Mouse (Mus musculus) MEL (cell line): ENCODE results near the gene Slc51a. TPM values are rescaled to one million over a fixed set of nuclear protein-coding genes. Genes with fewer than 3 reads are reported as not detected.

Source experiments
- DNase-seq: peaks from one replicate; pipeline ENCODE4 v3.0.0; 2011; ENCODE audit warnings: low read depth, low spot score
- H3K27ac ChIP-seq: 2 replicates; pipeline ENCODE4 v1.5.1; 2012; ENCODE audit warnings: low read depth, mild to moderate bottlenecking, control low read depth, low read length, moderate library complexity; ENCODE audit not compliant: control insufficient read depth
- H3K27me3 ChIP-seq, 2 experiments: fragments of 150-350 bp in 1 of 2; sonication (generic) in 1 of 2; 2 replicates each; pipeline ENCODE4 v1.6.1; 2012; ENCODE audit warnings: low read length in 2 of 2, mild to moderate bottlenecking in 2 of 2, improper control_type of control experiment in 1 of 2, moderate library complexity in 1 of 2; ENCODE audit not compliant: insufficient read depth in 2 of 2, control insufficient read depth in 1 of 2
- H3K36me3 ChIP-seq, 2 experiments: 2 replicates each; pipeline ENCODE4 v1.6.1; 2012 to 2014; ENCODE audit warnings: low read length in 2 of 2, improper control_type of control experiment in 1 of 2, inconsistent platforms in 1 of 2, mild to moderate bottlenecking in 1 of 2; ENCODE audit not compliant: insufficient read depth in 2 of 2, control insufficient read depth in 1 of 2
- H3K4me1 ChIP-seq, 2 experiments: fragments of 150-350 bp in 1 of 2; sonication (generic) in 1 of 2; 2 replicates each; pipeline ENCODE4 v1.6.1; 2012; ENCODE audit warnings: low read length in 2 of 2, improper control_type of control experiment in 1 of 2, mild to moderate bottlenecking in 1 of 2; ENCODE audit not compliant: insufficient read depth in 2 of 2, control insufficient read depth in 1 of 2
- H3K4me3 ChIP-seq, 2 experiments: fragments of 150-350 bp in 1 of 2; sonication (generic) in 1 of 2; 2 replicates each; pipeline ENCODE4 v1.5.1; 2012; ENCODE audit warnings: low read depth in 2 of 2, low read length in 2 of 2, mild to moderate bottlenecking in 2 of 2, moderate library complexity in 2 of 2, control low read depth in 1 of 2, improper control_type of control experiment in 1 of 2; ENCODE audit not compliant: control insufficient read depth in 1 of 2, insufficient read depth in 1 of 2
- H3K79me2 ChIP-seq: 2 replicates; pipeline ENCODE4 v1.6.1; 2012; ENCODE audit warnings: mild to moderate bottlenecking, low read length, moderate library complexity; ENCODE audit not compliant: control insufficient read depth, poor library complexity, insufficient read depth
- H3K9ac ChIP-seq: 2 replicates; pipeline ENCODE4 v1.6.1; 2012; ENCODE audit warnings: low read depth, mild to moderate bottlenecking, control low read depth, low read length, moderate library complexity; ENCODE audit not compliant: control insufficient read depth, poor library complexity, severe bottlenecking
- H3K9me3 ChIP-seq: fragments of 150-350 bp; sonication (generic); replicated peaks from 2 replicates; pipeline ENCODE4 v1.6.1; 2012; ENCODE audit warnings: mild to moderate bottlenecking, low read length, improper control_type of control experiment, moderate library complexity; ENCODE audit not compliant: insufficient read depth
- BHLHE40 ChIP-seq: IDR thresholded peaks from 2 replicates; pipeline ENCODE4 v1.6.1; 2012; ENCODE audit warnings: low read depth, mild to moderate bottlenecking, inconsistent platforms, low read length, improper control_type of control experiment, borderline replicate concordance
- CHD2 ChIP-seq: IDR thresholded peaks from 2 replicates; pipeline ENCODE4 v1.6.1; 2011; ENCODE audit warnings: low read length, improper control_type of control experiment
- CTCF ChIP-seq, 3 experiments: IDR thresholded peaks in 2 of 3; conservative IDR thresholded peaks in 1 of 3; 2 replicates each; pipeline ENCODE4 v1.5.1; 2011 to 2012; ENCODE audit warnings: low read length in 3 of 3, low read depth in 2 of 3, mild to moderate bottlenecking in 2 of 3, improper control_type of control experiment in 1 of 3, inconsistent platforms in 1 of 3, mixed read lengths in 1 of 3, moderate library complexity in 1 of 3; ENCODE audit not compliant: control insufficient read depth in 1 of 3, insufficient read depth in 1 of 3, poor library complexity in 1 of 3, severe bottlenecking in 1 of 3
- E2F4 ChIP-seq: IDR thresholded peaks from 2 replicates; pipeline ENCODE4 v1.6.1; 2011; ENCODE audit warnings: low read depth, low read length, improper control_type of control experiment, borderline replicate concordance
- EP300 ChIP-seq, 2 experiments: IDR thresholded peaks; 2 replicates each; pipeline ENCODE4 v1.6.1; 2011; ENCODE audit warnings: improper control_type of control experiment in 2 of 2, low read length in 2 of 2, low read depth in 1 of 2, mild to moderate bottlenecking in 1 of 2
- ETS1 ChIP-seq: IDR thresholded peaks from 2 replicates; pipeline ENCODE4 v1.6.1; 2012; ENCODE audit warnings: low read depth, mild to moderate bottlenecking, inconsistent platforms, low read length, improper control_type of control experiment, moderate library complexity
- GATA1 ChIP-seq: IDR thresholded peaks from 2 replicates; pipeline ENCODE4 v1.6.1; 2011; ENCODE audit warnings: low read depth, low read length, improper control_type of control experiment
- JUND ChIP-seq: IDR thresholded peaks from 2 replicates; pipeline ENCODE4 v1.6.1; 2011; ENCODE audit warnings: low read depth, mild to moderate bottlenecking, improper control_type of control experiment, low read length
- MAFK ChIP-seq: IDR thresholded peaks from 2 replicates; pipeline ENCODE4 v1.6.1; 2011; ENCODE audit warnings: low read depth, mild to moderate bottlenecking, low read length, improper control_type of control experiment, borderline replicate concordance
- MAZ ChIP-seq: IDR thresholded peaks from 2 replicates; pipeline ENCODE4 v1.6.1; 2012; ENCODE audit warnings: low read depth, mild to moderate bottlenecking, inconsistent platforms, low read length, improper control_type of control experiment
- MEF2A ChIP-seq: IDR thresholded peaks from 2 replicates; pipeline ENCODE4 v1.6.1; 2014; ENCODE audit warnings: low read depth, mild to moderate bottlenecking, inconsistent platforms, low read length, improper control_type of control experiment; ENCODE audit not compliant: poor library complexity, insufficient replicate concordance, severe bottlenecking; ENCODE audit errors: extremely low read depth
- MXI1 ChIP-seq: IDR thresholded peaks from 2 replicates; pipeline ENCODE4 v1.6.1; 2011; ENCODE audit warnings: mild to moderate bottlenecking, low read depth, low read length, improper control_type of control experiment
- MYC ChIP-seq: IDR thresholded peaks from 2 replicates; pipeline ENCODE4 v1.6.1; 2011; ENCODE audit warnings: low read depth, mild to moderate bottlenecking, low read length, improper control_type of control experiment, moderate library complexity
- NELFE ChIP-seq: IDR thresholded peaks from 2 replicates; pipeline ENCODE4 v1.6.1; 2011; ENCODE audit warnings: low read depth, low read length, improper control_type of control experiment
- POLR2A ChIP-seq, 2 experiments: IDR thresholded peaks; 2 replicates each; pipeline ENCODE4 v1.6.1; 2011 to 2012; ENCODE audit warnings: low read length in 2 of 2, mild to moderate bottlenecking in 2 of 2, control low read depth in 1 of 2, improper control_type of control experiment in 1 of 2, low read depth in 1 of 2, moderate library complexity in 1 of 2; ENCODE audit not compliant: control insufficient read depth in 1 of 2, insufficient read depth in 1 of 2, poor library complexity in 1 of 2
- POLR2AphosphoS5 ChIP-seq: IDR thresholded peaks from 2 replicates; pipeline ENCODE4 v1.6.1; 2012; ENCODE audit warnings: low read depth, borderline replicate concordance, mild to moderate bottlenecking, inconsistent platforms, low read length, moderate library complexity, mixed read lengths
- RAD21 ChIP-seq: IDR thresholded peaks from 2 replicates; pipeline ENCODE4 v1.6.1; 2011; ENCODE audit warnings: mild to moderate bottlenecking, low read depth, low read length, improper control_type of control experiment
- RCOR1 ChIP-seq: IDR thresholded peaks from 2 replicates; pipeline ENCODE4 v1.6.1; 2012; ENCODE audit warnings: low read depth, mild to moderate bottlenecking, inconsistent platforms, low read length, improper control_type of control experiment
- SIN3A ChIP-seq: IDR thresholded peaks from 2 replicates; pipeline ENCODE4 v1.6.1; 2012; ENCODE audit warnings: low read length, improper control_type of control experiment, inconsistent platforms
- TAL1 ChIP-seq: IDR thresholded peaks from 2 replicates; pipeline ENCODE4 v1.6.1; 2012; ENCODE audit warnings: mild to moderate bottlenecking, inconsistent platforms, low read length, moderate library complexity, mixed read lengths
- TBP ChIP-seq: IDR thresholded peaks from 2 replicates; pipeline ENCODE4 v1.8.0; 2011; ENCODE audit warnings: low read depth, low read length, improper control_type of control experiment
- TCF12 ChIP-seq: IDR thresholded peaks from 2 replicates; pipeline ENCODE4 v1.6.1; 2014; ENCODE audit warnings: low read depth, mild to moderate bottlenecking, inconsistent platforms, low read length, improper control_type of control experiment, moderate library complexity
- UBTF ChIP-seq: IDR thresholded peaks from 2 replicates; pipeline ENCODE4 v1.6.1; 2012; ENCODE audit warnings: low read depth, mild to moderate bottlenecking, inconsistent platforms, low read length, improper control_type of control experiment, moderate library complexity, borderline replicate concordance; ENCODE audit not compliant: insufficient read depth
- USF1 ChIP-seq: IDR thresholded peaks from 2 replicates; pipeline ENCODE4 v1.6.1; 2014; ENCODE audit warnings: low read depth, mild to moderate bottlenecking, inconsistent platforms, low read length, improper control_type of control experiment, moderate library complexity
- USF2 ChIP-seq, 2 experiments: IDR thresholded peaks; 2 replicates each; pipeline ENCODE4 v1.6.1; 2011 to 2012; ENCODE audit warnings: improper control_type of control experiment in 2 of 2, low read length in 2 of 2, borderline replicate concordance in 1 of 2, inconsistent platforms in 1 of 2, low read depth in 1 of 2, mild to moderate bottlenecking in 1 of 2; ENCODE audit not compliant: insufficient read depth in 1 of 2
- ZKSCAN1 ChIP-seq: IDR thresholded peaks from 2 replicates; pipeline ENCODE4 v1.6.1; 2012; ENCODE audit warnings: low read depth, mild to moderate bottlenecking, inconsistent platforms, low read length, improper control_type of control experiment, moderate library complexity
- ZMIZ1 ChIP-seq: IDR thresholded peaks from 2 replicates; pipeline ENCODE4 v1.6.1; 2012; ENCODE audit warnings: low read depth, mild to moderate bottlenecking, inconsistent platforms, low read length, improper control_type of control experiment, moderate library complexity
- ZNF384 ChIP-seq: IDR thresholded peaks from 2 replicates; pipeline ENCODE4 v1.6.1; 2012; ENCODE audit warnings: low read depth, mild to moderate bottlenecking, inconsistent platforms, low read length, improper control_type of control experiment
- polyA plus RNA-seq, 2 experiments: library from polyadenylated mRNA; stranded (reverse) in 1 of 2; unstranded in 1 of 2; fragments of >175 nt in 1 of 2; fragments of >200 nt in 1 of 2; gene quantifications; 2 replicates each; pipeline versions ENCODE4 v1.2.1 to v1.2.4; 2012; ENCODE audit warnings: low replicate concordance in 2 of 2, low read depth in 1 of 2; ENCODE audit not compliant: insufficient read length in 2 of 2, insufficient read depth in 1 of 2, missing spikeins in 1 of 2
- total RNA-seq: library from RNA; depleted of rRNA; stranded (reverse); fragments of 300-350 nt; gene quantifications from 2 replicates; pipeline ENCODE4 v1.2.3, GENCODE M21; 2012

Gene Slc51a
- total and polyA plus RNA-seq, 3 experiments, result 4.6 to 14.5 TPM; not detected in 1

DNA sequence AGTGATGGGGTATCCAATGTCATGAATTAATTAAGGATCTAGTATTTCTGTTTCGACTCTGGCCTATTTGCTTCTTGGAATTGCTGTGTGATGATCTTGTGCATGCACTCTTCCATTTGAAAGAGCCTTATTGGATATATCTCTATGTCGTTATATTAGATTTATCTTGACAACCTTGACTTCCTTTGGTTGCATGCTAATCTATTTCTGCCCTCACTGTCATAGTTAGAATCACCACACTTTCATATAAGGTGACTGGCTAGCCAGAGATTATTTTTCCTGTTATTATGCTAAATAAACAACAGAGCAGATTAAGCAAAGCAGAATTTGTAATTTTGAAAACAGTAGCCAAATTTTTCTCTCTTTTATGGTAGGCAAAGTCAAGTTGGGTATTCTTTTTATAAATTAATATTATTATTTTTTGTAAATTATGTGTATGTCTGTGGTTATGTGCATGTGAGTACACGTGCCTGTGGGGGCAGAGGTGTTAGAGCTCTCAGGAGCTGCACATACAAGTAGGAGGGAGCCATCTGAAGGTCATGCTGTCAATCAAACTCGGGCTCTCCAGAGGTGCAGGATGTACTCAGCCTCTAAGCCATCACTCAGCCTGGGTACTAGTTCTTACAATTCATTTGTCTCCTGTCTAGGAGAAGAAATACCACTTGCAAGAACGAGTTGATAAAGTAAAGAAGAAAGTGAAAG is 18.1 kb downstream of the Slc51a start:
- TF ChIP-seq ZNF384, result no peak
- TF ChIP-seq MAFK, result no peak
- no peak for TF ChIP-seq POLR2AphosphoS5
- TF ChIP-seq ZKSCAN1, result no peak
- no peak for TF ChIP-seq CTCF (IDR thresholded peaks at IDR 0.05 in 2 of 3, conservative IDR thresholded peaks at IDR 0.05 in 1 of 3; ENCODE audit: control insufficient read depth in 1 of 3, insufficient read depth in 1 of 3, low read depth in 2 of 3, low read length in 3 of 3, poor library complexity in 1 of 3, severe bottlenecking in 1 of 3)
- peak; percentile 19; the same call in 1 of the 2 replicates for TF ChIP-seq MEF2A
- TF ChIP-seq E2F4, result no peak
- peak; percentile 59 to 85; a peak in 3 of 4 replicates for TF ChIP-seq EP300 (IDR thresholded peaks at IDR 0.05; ENCODE audit: low read depth in 1 of 2, low read length in 2 of 2)
- TF ChIP-seq TCF12, result peak; percentile 76
- 0 out of 2 replicates have a peak, but pooled peaks have one; percentile 30 for TF ChIP-seq ETS1
- no peak for TF ChIP-seq RAD21
- TF ChIP-seq RCOR1, result peak; percentile 76
- no peak for TF ChIP-seq ZMIZ1
- TF ChIP-seq TAL1, result peak; percentile 13; the same call in 1 of the 2 replicates
- TF ChIP-seq BHLHE40, result no peak
- TF ChIP-seq USF2 (IDR thresholded peaks at IDR 0.05; ENCODE audit: borderline replicate concordance in 1 of 2, insufficient read depth in 1 of 2, low read depth in 1 of 2, low read length in 2 of 2), result no peak
- TF ChIP-seq POLR2A (IDR thresholded peaks at IDR 0.05; ENCODE audit: control insufficient read depth in 1 of 2, insufficient read depth in 1 of 2, low read depth in 1 of 2, low read length in 2 of 2, poor library complexity in 1 of 2), result no peak
- peak; percentile 37; the same call in 1 of the 2 replicates for TF ChIP-seq GATA1
- Histone ChIP-seq H3K36me3 (peaks cover 10 to 17% of the 10 kb centered on the region in 2 experiments), H3K9ac (no peak overlapping the region), H3K4me1 (peaks cover 9 to 13% of the 10 kb centered on the region in 2 experiments), H3K27ac (peak overlapping the region; percentile 41; the same call in 1 of the 2 replicates), H3K4me3 (no peak overlapping the region), H3K79me2 (no peaks in the 10 kb centered on the region), H3K27me3 (no peaks in the 10 kb centered on the region), H3K9me3 (no peaks in the 10 kb centered on the region)
- peak; percentile 37 for DNase-seq

DNA sequence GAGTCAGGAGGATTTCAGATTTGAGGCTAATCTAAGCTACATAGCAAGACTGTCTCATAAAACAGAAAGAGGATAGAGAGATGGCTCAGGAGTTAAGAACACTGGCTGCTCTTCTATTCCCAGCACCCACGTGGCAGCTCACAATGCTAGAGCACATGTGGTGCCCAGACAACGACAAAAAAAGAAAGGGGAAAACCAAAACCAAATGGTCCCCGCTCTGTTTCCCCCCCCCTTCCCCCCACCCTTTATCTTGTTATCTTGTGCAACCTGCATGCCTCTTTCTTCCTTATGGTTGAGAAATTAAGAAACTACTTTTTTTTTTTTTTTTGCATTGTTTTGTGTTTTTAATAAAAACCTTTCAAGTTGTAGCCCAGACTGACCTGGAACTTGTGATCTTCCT is 19.2 kb downstream of the Slc51a start:
- Histone ChIP-seq H3K27me3 (no peaks in the 10 kb centered on the region), H3K9me3 (no peaks in the 10 kb centered on the region), H3K36me3 (peaks cover 14 to 22% of the 10 kb centered on the region in 2 experiments), H3K9ac (no peak overlapping the region), H3K27ac (peak overlapping the region; percentile 45), H3K4me3 (no peak overlapping the region), H3K79me2 (no peaks in the 10 kb centered on the region), H3K4me1 (peaks cover 10 to 13% of the 10 kb centered on the region in 2 experiments)
- DNase-seq, result peak; percentile 78
- TF ChIP-seq TBP (no peak), MYC (peak; percentile 97), JUND (no peak), NELFE (no peak), ETS1 (peak; percentile 81), UBTF (no peak), MEF2A (no peak), TCF12 (peak; percentile 88), ZKSCAN1 (no peak), E2F4 (no peak), SIN3A (peak; percentile 88), TAL1 (no peak; the same call in 1 of the 2 replicates), MAZ (peak; percentile 66; the same call in 1 of the 2 replicates), EP300 (IDR thresholded peaks at IDR 0.05; ENCODE audit: low read depth in 1 of 2, low read length in 2 of 2) (peak in 1 of 2 experiments; percentile 73; a peak in 2 of 4 replicates), USF1 (peak; percentile 78), CHD2 (no peak), GATA1 (peak; percentile 76), MXI1 (peak; percentile 99), CTCF (IDR thresholded peaks at IDR 0.05 in 2 of 3, conservative IDR thresholded peaks at IDR 0.05 in 1 of 3; ENCODE audit: control insufficient read depth in 1 of 3, insufficient read depth in 1 of 3, low read depth in 2 of 3, low read length in 3 of 3, poor library complexity in 1 of 3, severe bottlenecking in 1 of 3) (no peak)
